Mouse (Mus musculus): Measurements from ENCODE around the gene Mrpl55.

DNA sequence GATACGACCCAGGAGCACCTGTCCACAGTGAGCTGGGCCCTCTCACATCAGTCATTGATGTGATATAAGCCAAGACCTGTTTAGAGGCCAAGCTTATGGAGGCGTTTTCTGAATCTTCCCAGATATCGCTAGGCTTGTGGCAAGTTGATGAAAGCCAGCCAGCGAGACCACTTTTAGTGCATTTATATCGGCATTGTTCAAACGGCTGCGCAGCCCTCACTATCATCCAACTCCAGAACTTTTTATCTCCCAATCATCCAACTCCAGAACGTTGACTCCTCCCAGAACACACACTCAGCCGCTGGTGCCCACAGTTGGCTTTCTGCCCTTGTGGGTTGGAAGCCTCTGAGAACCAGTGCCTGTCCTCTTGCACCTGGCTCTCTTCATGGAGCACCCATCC, 37.9 kb upstream of the Mrpl55 start:
- TF ChIP-seq TAL1 (IDR thresholded peaks at IDR 0.05; ENCODE audit: low read length) = peak; percentile 82
- peak; percentile 93 for TF ChIP-seq GATA1 (IDR thresholded peaks at IDR 0.05; ENCODE audit: low read length)

Data from erythroblast, embryonic 14.5 days (primary cell).